Mouse (Mus musculus) liver, postnatal 0 days (tissue): ENCODE results near the gene Kcng4. TPM values are rescaled to one million over a fixed set of nuclear protein-coding genes. Genes with fewer than 3 reads are reported as not detected.

Source experiments
- ATAC-seq: fragments of 200-750 bp; cut with Nextera tagmentation; 2 replicates; pipeline ENCODE4 v1.8.0; 2017; ENCODE audit warnings: mild to moderate bottlenecking, moderate library complexity
- DNase-seq: peaks from one replicate; pipeline ENCODE4 v3.0.0-alpha.2; 2016
- H3K27ac ChIP-seq: fragments of 300-500 bp; sonication (generic); 2 replicates; pipeline ENCODE4 v1.5.1; 2014; ENCODE audit warnings: antibody characterized with exemption, moderate library complexity, mild to moderate bottlenecking, low read depth
- H3K27me3 ChIP-seq: fragments of 300-500 bp; sonication (generic); 2 replicates; pipeline ENCODE4 v1.6.1; 2014; ENCODE audit warnings: low read length, control low read depth, mixed read lengths; ENCODE audit not compliant: insufficient read depth
- H3K36me3 ChIP-seq: fragments of 300-500 bp; sonication (generic); replicated peaks from 2 replicates; pipeline ENCODE4 v1.6.1; 2014; ENCODE audit warnings: mild to moderate bottlenecking, control low read depth, low read length, moderate library complexity, mixed read lengths; ENCODE audit not compliant: insufficient read depth
- H3K4me1 ChIP-seq: fragments of 300-500 bp; sonication (generic); 2 replicates; pipeline ENCODE4 v1.6.1; 2014; ENCODE audit warnings: antibody characterized with exemption, mild to moderate bottlenecking, control low read depth; ENCODE audit not compliant: insufficient read depth
- H3K4me2 ChIP-seq: fragments of 300-500 bp; sonication (generic); 2 replicates; pipeline ENCODE4 v1.6.1; 2014; ENCODE audit warnings: low read depth, mild to moderate bottlenecking, low read length, moderate library complexity, mixed read lengths
- H3K4me3 ChIP-seq: fragments of 300-500 bp; sonication (generic); 2 replicates; pipeline ENCODE4 v1.5.1; 2014; ENCODE audit warnings: low read depth, low read length
- H3K9ac ChIP-seq: fragments of 300-500 bp; sonication (generic); replicated peaks from 2 replicates; pipeline ENCODE4 v1.6.1; 2014; ENCODE audit warnings: mild to moderate bottlenecking, moderate library complexity
- H3K9me3 ChIP-seq: fragments of 300-500 bp; sonication (generic); 2 replicates; pipeline ENCODE4 v1.6.1; 2016; ENCODE audit warnings: mild to moderate bottlenecking, control low read depth, low read length, mixed read lengths
- CTCF ChIP-seq: sonication (generic); IDR thresholded peaks from 2 replicates; pipeline ENCODE4 v1.5.1; 2016; ENCODE audit warnings: antibody characterized with exemption, low read depth
- EP300 ChIP-seq: IDR thresholded peaks from 2 replicates; pipeline ENCODE4 v1.6.1; 2016; ENCODE audit warnings: antibody characterized with exemption, low read depth, mild to moderate bottlenecking
- WGBS: fragments of 180-500 bp; shearing (Covaris S2); extraction: QIAGEN DNeasy Blood & Tissue Kit; methylation state at CpG from one replicate; pipeline ENCODE4 v1.1.7; 2014; ENCODE audit not compliant: insufficient replicate concordance; 5-methylcytosine and 5-hydroxymethylcytosine counted together
- polyA plus RNA-seq: library from polyadenylated mRNA; unstranded; fragments of >200 nt; fragmentation: Nextera tagmentation; extraction: Ambion mirVana; gene quantifications from 2 replicates; pipeline ENCODE4 v1.2.1, GENCODE M21; 2015

The Kcng4 gene
- polyA plus RNA-seq, 1 experiment from 2014 or later: not detected

DNA sequence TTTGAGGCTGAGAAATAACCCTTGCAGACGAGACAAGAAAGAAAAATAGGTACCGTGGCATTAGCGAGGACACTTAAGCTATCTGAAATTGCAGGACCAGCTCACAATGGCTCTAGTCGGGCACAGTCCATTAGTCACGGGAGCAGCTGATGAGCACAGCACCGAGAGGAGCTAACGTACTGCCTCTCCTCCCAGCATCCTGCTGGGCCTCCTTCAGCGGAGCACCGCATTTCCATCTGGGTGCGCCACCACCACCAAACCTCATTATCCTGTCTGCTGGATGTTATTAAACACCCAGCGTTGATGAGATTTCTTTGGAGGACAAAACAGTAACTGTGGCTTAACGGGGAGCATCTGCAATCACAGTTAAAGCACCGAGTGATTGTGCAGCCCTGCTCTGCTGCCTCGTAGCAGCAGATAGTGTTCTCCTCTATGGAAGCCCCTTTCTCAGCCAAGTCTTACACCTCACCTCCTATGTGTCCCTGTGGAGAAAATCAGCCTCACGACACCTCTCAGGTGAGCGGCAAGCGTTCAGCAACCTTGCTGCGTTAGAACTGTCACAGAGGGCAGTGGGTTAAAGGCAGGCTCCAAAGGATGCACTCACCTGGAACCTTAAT is 9.6 kb upstream of the Kcng4 start:
- Histone ChIP-seq H3K4me1 (no peaks in the 10 kb centered on the region), H3K4me2 (no peak overlapping the region), H3K36me3 (no peaks in the 10 kb centered on the region), H3K4me3 (no peak overlapping the region), H3K9ac (no peak overlapping the region), H3K27me3 (no peaks in the 10 kb centered on the region), H3K9me3 (no peaks in the 10 kb centered on the region), H3K27ac (no peak overlapping the region)
- DNase-seq: no peak
- ATAC-seq: no peak
- WGBS: 76% methylated on average over 18 of the region's 18 CpGs
- no peak for TF ChIP-seq CTCF
- no peak for TF ChIP-seq EP300

DNA sequence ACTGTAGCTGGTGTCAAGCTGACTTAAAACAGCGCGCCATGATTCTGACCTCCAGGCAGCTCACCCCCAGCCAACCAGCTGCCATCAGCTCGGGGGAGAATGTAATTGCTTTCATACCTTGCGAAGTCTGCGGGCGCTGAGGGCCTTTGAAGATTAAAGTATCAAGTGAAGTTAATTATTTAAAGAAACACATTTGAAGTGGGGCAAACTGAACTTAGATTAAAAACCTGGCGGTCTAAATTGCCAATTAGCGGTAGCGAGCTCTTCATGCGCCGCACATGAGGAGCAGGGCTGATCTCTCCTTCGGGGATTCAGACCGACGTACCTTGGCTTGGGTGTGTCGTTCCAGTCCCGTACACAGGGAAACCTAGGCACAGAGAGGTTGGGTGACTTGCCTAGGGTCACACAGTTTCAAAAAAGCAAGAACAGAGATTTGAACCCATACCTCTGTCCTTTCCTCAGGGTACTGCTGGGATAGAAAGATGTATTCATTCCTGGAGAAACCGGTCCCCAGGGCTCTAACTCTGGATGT is 9.0 kb upstream of the Kcng4 start:
- WGBS: 85% methylated on average over 17 of the region's 17 CpGs
- H3K36me3 ChIP-seq: no peaks in the 10 kb centered on the region
- ATAC-seq: no peak
- no peak overlapping the region for H3K9ac ChIP-seq
- H3K27me3 ChIP-seq: no peaks in the 10 kb centered on the region
- H3K4me1 ChIP-seq: no peaks in the 10 kb centered on the region
- no peak overlapping the region for H3K4me3 ChIP-seq
- H3K4me2 ChIP-seq: no peak overlapping the region
- no peak for DNase-seq
- no peak for TF ChIP-seq CTCF
- TF ChIP-seq EP300: no peak
- no peaks in the 10 kb centered on the region for H3K9me3 ChIP-seq
- no peak overlapping the region for H3K27ac ChIP-seq

DNA sequence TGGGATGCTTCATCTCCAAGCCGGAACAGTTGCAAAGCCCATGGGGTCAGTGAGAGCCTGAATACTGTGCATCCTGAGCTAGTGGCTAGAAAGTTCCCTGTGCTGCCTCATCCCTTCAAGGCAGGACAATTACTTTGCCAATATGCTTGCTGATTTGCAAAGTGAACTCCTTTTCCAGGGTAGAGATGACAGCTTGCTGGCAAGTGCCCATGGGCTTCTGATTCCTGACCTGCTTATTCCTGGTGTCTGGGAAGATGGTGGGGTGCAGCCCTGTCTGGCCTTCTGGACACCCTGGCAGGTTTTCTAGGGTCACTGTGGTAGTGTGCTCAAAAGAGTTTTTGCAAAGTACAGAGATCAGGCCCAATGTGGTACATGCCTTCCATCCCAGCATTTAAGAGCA is 7.5 kb upstream of the Kcng4 start:
- no peak overlapping the region for H3K27ac ChIP-seq
- no peak overlapping the region for H3K4me2 ChIP-seq
- ATAC-seq: no peak
- WGBS: 96% methylated on average over 1 of the region's 1 CpGs
- H3K9me3 ChIP-seq: no peaks in the 10 kb centered on the region
- H3K4me1 ChIP-seq: no peaks in the 10 kb centered on the region
- H3K9ac ChIP-seq: no peak overlapping the region
- no peaks in the 10 kb centered on the region for H3K27me3 ChIP-seq
- DNase-seq: no peak
- H3K4me3 ChIP-seq: no peak overlapping the region
- TF ChIP-seq EP300 (no peak), CTCF (no peak)
- H3K36me3 ChIP-seq: no peaks in the 10 kb centered on the region

DNA sequence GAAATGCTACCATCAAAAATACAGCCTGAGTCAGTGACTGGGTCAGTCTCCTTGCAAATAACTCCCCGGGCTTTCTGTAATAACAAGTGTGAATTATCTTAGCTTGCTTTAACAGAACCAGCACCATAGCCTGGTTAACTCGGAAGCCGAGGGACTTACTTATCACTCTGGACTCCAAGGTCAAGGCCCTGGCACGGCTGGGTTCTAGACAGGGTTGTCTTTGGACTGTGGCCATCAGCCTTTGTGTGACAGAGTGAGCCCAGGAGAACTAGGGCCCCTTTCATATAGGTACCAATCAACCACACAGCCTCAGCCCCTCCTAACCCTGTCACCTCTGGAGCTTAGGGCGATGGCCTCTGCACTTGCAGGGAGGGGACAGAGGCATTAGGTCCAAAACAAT is 5.6 kb upstream of the Kcng4 start:
- DNase-seq (no peak), ATAC-seq (no peak)
- H3K4me3 ChIP-seq: no peak overlapping the region
- H3K27ac ChIP-seq: no peak overlapping the region
- WGBS: 57% methylated on average over 5 of the region's 5 CpGs
- no peak overlapping the region for H3K9ac ChIP-seq
- H3K27me3 ChIP-seq: no peaks in the 10 kb centered on the region
- no peaks in the 10 kb centered on the region for H3K4me1 ChIP-seq
- H3K36me3 ChIP-seq: no peaks in the 10 kb centered on the region
- H3K9me3 ChIP-seq: no peaks in the 10 kb centered on the region
- H3K4me2 ChIP-seq: no peak overlapping the region
- no peak for TF ChIP-seq EP300
- no peak for TF ChIP-seq CTCF

DNA sequence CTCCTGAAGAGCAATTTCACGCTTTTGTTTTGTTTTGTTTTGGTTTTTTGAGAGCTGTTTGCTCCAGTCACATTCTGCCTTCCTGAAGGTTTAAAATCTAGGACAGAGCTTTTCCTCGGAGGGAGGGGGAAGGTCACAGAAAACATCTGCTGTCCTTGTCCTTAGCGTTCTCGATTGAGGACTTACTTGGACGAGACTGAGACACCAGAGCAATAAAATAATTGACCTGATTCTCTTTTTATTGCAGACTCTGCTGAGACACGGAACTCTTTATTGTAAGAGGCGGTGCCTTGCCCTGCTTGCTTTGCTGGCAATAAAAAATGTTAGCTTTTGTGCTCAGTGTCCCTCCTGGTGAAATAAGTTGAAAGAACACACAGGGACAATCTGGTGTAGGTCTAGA is 4.3 kb upstream of the Kcng4 start:
- DNase-seq (no peak), ATAC-seq (no peak)
- Histone ChIP-seq H3K4me3 (no peak overlapping the region), H3K4me1 (no peaks in the 10 kb centered on the region), H3K4me2 (no peak overlapping the region), H3K9ac (no peak overlapping the region), H3K27me3 (no peaks in the 10 kb centered on the region), H3K9me3 (no peaks in the 10 kb centered on the region), H3K27ac (no peak overlapping the region), H3K36me3 (no peaks in the 10 kb centered on the region)
- TF ChIP-seq EP300 (no peak), CTCF (no peak)
- WGBS: 61% methylated on average over 7 of the region's 7 CpGs

DNA sequence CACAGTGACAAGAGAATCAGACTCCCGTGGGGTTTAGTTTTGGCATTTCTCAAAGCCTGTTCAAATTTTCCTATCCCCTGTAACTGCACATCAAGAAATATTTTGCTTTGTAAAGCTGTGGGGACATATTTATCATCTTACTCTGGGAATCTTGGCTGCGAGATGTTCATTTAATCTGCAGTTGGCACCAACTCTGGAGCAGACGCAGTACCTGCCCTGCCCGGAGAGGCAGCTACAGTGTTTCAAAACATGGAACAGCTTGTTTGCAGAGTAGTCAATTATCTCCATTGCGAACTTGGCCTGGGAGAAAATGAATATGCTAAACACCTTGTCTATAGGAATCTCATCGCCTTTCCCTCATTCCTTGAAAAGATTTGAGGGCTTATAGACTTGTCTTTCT is 2.8 kb upstream of the Kcng4 start:
- ATAC-seq (no peak), DNase-seq (no peak)
- H3K27me3 ChIP-seq: peaks cover 10% of the 10 kb centered on the region; the same call in 1 of the 2 replicates
- H3K27ac ChIP-seq: no peak overlapping the region
- no peaks in the 10 kb centered on the region for H3K4me1 ChIP-seq
- H3K9ac ChIP-seq: no peak overlapping the region
- H3K36me3 ChIP-seq: no peaks in the 10 kb centered on the region
- no peak overlapping the region for H3K4me2 ChIP-seq
- TF ChIP-seq CTCF (no peak), EP300 (no peak)
- H3K9me3 ChIP-seq: no peaks in the 10 kb centered on the region
- WGBS: 75% methylated on average over 6 of the region's 6 CpGs
- H3K4me3 ChIP-seq: no peak overlapping the region
